Mouse (Mus musculus) ovary, postnatal 10 days (tissue): ENCODE results near the gene Prkar2a.

ENCODE experiments used
- DNase-seq: peaks from one replicate; pipeline ENCODE4 v3.0.0; 2022; ENCODE audit warnings: low spot score

Gene Prkar2a

GRCm38 (mm10) chr9:108796351-108796981, 107.4 kb downstream of the Prkar2a start:
- no peak for DNase-seq

- DNase-seq, result no peak
These were observed 108.4 kb downstream of the Prkar2a start for GRCm38 (mm10) chr9:108797477-108797876.

DNA sequence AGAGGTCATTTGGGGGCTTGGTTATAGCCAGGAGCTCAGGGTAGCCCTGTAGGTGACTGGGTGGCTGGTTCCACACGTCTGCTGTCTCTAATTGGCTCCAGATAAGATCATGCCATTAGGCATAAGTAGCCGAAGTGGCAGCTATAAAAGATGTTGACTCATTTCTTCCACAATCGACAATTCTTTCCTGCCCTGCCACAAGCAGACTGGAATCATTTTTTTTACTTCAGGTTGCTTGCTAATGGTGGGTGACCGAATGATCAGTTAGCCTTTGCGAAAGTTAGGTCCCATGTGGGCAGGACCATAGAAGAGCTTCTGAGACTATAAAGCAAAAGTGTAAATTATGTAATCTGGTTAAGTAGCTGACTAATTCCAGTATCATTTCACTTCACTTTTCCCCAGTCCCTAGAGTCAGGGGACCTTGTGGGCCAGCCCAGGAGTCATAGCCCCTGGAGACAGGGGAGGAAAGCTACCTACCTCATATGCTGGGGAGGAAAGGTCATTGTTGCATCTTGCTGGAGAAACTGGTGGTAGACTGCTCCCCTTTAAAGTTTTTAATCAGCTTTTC, 109.5 kb downstream of the Prkar2a start:
- no peak for DNase-seq

DNA sequence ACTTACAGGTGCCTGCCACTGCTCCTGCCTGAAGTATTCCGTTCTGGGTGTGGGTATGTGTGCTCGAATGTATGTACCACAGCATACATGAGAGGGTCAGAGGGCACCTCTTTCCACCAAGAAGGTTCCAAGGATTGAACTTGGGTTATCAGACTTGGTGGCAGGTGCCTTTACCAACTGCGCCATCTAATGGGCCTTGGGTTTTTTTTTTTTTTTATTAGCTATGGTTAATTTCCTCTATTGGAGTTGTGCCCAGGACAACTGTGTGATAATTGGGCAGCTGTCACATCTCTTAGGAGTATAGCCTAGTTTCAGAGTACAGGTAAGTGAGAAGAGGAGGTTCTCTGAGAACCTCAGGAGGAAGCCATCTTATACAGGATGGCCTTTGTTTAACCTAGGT, 110.5 kb downstream of the Prkar2a start:
- no peak for DNase-seq
